Mouse (Mus musculus) naive thymus-derived CD4-positive, alpha-beta T cell, adult 5 months (primary cell): ENCODE results near the gene Cd200. TPM values are rescaled to one million over a fixed set of nuclear protein-coding genes. Genes with fewer than 3 reads are reported as not detected.

ENCODE experiments used
- polyA plus RNA-seq: library from polyadenylated mRNA; unstranded; fragments of 100-300 nt; shearing (Covaris generic); gene quantifications from one replicate; pipeline ENCODE4 v1.2.1, GENCODE M21; 2017

Gene Cd200
- polyA plus RNA-seq = 10.3 TPM

GRCm38 (mm10) chr16:45408425-45409063, at the start of gene Cd200:
Gene Cd200, minus strand, starts transcription at chr16:45409053.

Other genes starting within 250 kb of the Cd200 start
- 60.4 TPM for gene Btla, start 184.7 kb downstream of the Cd200 start, polyA plus RNA-seq
- 0.26 TPM for gene Gm609, start 83.9 kb upstream of the Cd200 start, polyA plus RNA-seq
- gene Gm17783, start 123.0 kb upstream of the Cd200 start, polyA plus RNA-seq = not detected
- gene Slc9c1, start 126.3 kb upstream of the Cd200 start, polyA plus RNA-seq = not detected
- 0.17 TPM for gene Gcsam, start 201.3 kb upstream of the Cd200 start, polyA plus RNA-seq
- not detected for gene BC016579, start 245.0 kb upstream of the Cd200 start, polyA plus RNA-seq